Mouse (Mus musculus): ENCODE data around the gene Plpp1. TPM values are rescaled to one million over a fixed set of nuclear protein-coding genes. Genes with fewer than 3 reads are reported as not detected.
A peak's percentile ranks its signal among the peaks of the same experiment; 100 is the strongest.

The Plpp1 gene
- polyA plus RNA-seq, 1 experiment from 2014 or later = 66.1 TPM

DNA sequence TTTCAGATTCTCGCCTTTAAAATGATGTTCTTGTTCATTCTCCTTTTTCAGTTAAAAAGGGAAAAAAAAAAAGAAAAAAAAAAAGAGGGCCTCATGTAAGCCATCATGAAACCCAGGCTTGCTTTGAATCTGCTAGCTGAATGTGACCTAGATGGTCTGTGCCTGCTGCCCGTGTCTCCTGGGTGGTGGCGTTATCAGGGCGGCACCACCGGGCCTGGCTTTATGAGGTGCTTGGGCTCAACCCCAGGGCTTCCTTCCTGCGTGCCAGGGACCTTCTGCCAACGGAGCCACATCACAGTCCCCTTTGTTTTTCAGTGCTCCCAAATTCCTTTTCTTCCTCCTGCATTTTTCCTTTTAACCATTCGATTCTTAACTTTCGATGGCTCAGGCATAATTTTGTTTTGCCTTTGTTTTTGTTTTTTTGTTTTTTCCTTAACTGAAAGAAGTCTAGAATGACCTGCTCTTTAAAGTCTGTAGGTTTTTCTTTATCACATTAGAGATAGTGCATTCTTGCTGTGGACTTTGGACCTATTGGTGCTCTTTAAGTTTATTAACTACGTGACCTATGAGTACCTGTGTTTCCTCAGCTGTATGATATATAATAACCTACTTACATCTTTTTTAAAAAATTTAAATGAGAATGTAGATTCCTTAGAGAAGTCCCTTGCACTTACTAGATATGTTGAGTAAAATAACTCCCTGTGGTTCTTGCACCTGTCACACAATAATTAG lies 7.5 kb downstream of the Plpp1 start:
- 0 out of 2 replicates have a peak, but pooled peaks cover 5% of the 10 kb centered on the region for H3K4me1 ChIP-seq (ENCODE audit: control insufficient read depth, insufficient read depth, low read length)
- H3K27me3 ChIP-seq (ENCODE audit: control insufficient read depth, insufficient read depth, low read length) = no peaks in the 10 kb centered on the region
- no peaks in the 10 kb centered on the region for H3K9me3 ChIP-seq (ENCODE audit: control insufficient read depth, low read length)
- no peak overlapping the region for H3K27ac ChIP-seq (ENCODE audit: low read depth, low read length)
- H3K36me3 ChIP-seq (ENCODE audit: control insufficient read depth, insufficient read depth, low read length) = peaks cover 7% of the 10 kb centered on the region; the same call in 1 of the 2 replicates
- no peak for ATAC-seq (ENCODE audit: low read depth)
- 79% methylated on average over 10 of the region's 10 CpGs for WGBS
- no peak overlapping the region for H3K9ac ChIP-seq (replicated peaks; ENCODE audit: low read depth, low read length)
- no peak overlapping the region for H3K4me3 ChIP-seq (ENCODE audit: low read depth, low read length)
- no peak overlapping the region for H3K4me2 ChIP-seq (ENCODE audit: low read depth, low read length)

DNA sequence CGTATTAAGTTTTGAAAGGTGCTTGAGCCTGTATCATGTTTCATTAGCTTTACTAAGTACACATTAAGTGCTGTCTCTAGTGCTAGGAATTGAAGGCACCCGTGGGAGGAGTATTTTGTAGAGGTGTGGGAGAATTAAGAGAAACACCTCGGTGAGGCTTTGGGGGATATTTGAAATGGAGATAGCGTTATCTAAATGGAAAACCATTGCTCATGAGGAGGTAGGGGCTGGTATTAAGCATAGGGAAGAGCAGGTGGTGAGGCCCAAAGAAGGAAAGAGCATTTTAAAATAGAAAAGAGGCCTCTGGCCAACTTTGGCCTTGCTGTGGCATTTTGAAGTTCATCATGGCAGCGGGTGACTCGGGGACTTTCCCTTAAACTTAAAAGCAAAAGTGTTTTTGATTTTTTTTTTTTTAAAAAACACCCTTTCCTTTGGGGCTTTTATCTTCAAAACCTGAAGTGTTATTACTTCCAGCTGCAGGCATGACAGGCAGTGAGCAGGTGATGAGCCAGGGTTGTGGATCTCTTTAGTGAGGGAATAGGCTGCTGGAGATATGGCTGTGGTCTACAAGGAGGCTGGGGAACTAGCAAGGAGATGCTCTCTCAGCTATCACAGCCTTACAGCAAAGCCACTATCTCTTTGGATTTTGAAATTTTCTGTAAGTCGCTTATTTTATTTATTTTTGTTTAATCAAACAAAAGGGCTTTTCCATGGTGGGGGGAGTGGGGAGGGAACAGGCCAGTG lies 9.1 kb downstream of the Plpp1 start:
- peaks cover 7% of the 10 kb centered on the region; the same call in 1 of the 2 replicates for H3K36me3 ChIP-seq (ENCODE audit: control insufficient read depth, insufficient read depth, low read length)

DNA sequence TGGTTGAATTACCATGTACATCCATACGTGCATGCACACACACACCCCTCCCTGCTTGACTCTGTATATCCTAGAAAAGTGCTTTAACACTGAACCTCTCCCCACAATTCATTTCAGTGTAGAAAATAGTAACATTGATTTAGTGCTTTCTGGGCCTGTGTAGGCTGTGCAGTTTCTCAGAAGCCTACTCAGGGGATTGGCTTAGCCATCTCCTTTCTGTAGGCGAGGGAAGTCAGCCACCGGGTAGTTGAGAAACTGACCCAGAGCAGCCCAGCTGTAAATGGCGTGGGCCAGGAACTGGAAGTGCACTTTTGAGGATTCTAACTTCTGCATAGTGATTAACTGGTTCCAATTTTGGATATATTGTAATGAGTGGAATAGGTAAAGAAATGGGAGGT lies 9.7 kb downstream of the Plpp1 start:
- no peaks in the 10 kb centered on the region for H3K27me3 ChIP-seq (ENCODE audit: control insufficient read depth, insufficient read depth, low read length)
- H3K4me2 ChIP-seq (ENCODE audit: low read depth, low read length) = no peak overlapping the region
- peaks cover 7% of the 10 kb centered on the region; the same call in 1 of the 2 replicates for H3K36me3 ChIP-seq (ENCODE audit: control insufficient read depth, insufficient read depth, low read length)
- H3K27ac ChIP-seq (ENCODE audit: low read depth, low read length) = no peak overlapping the region
- no peaks in the 10 kb centered on the region for H3K9me3 ChIP-seq (ENCODE audit: control insufficient read depth, low read length)
- no peaks in the 10 kb centered on the region for H3K4me1 ChIP-seq (ENCODE audit: control insufficient read depth, insufficient read depth, low read length)
- H3K9ac ChIP-seq (replicated peaks; ENCODE audit: low read depth, low read length) = no peak overlapping the region
- ATAC-seq (ENCODE audit: low read depth) = no peak
- 60% methylated on average over 4 of the region's 4 CpGs for WGBS
- H3K4me3 ChIP-seq (ENCODE audit: low read depth, low read length) = no peak overlapping the region

More for the DNA sequence above, 9.1 kb downstream of the Plpp1 start:
- Histone ChIP-seq H3K4me3 (ENCODE audit: low read depth, low read length) (no peak overlapping the region), H3K4me1 (ENCODE audit: control insufficient read depth, insufficient read depth, low read length) (no peaks in the 10 kb centered on the region), H3K27ac (ENCODE audit: low read depth, low read length) (no peak overlapping the region), H3K9ac (replicated peaks; ENCODE audit: low read depth, low read length) (no peak overlapping the region), H3K4me2 (ENCODE audit: low read depth, low read length) (no peak overlapping the region), H3K9me3 (ENCODE audit: control insufficient read depth, low read length) (no peaks in the 10 kb centered on the region), H3K27me3 (ENCODE audit: control insufficient read depth, insufficient read depth, low read length) (no peaks in the 10 kb centered on the region)
- ATAC-seq (ENCODE audit: low read depth) = no peak
- WGBS = 80% methylated on average over 7 of the region's 7 CpGs

DNA sequence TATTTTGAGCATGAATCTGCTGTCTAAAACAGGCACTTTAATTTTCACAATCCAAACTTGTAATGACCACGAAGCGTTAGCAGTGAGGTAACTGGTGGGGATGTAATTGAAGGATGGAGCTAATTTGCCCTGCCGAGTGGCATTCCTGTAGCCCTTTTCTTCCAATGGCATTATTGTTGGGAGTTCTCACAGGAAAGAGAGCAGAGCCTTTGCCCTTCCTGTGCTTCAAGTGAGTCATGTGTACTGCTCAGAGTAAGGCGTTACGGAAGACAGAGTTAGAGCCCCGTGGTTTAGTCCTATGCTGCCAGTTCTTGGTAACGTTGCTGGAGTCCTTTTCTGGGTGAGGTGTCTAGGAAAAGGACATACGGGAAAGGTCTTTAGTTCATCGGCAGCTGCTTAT lies 10.2 kb downstream of the Plpp1 start:
- H3K4me2 ChIP-seq (ENCODE audit: low read depth, low read length) = no peak overlapping the region
- H3K4me3 ChIP-seq (ENCODE audit: low read depth, low read length) = no peak overlapping the region
- peaks cover 3% of the 10 kb centered on the region; the same call in 1 of the 2 replicates for H3K36me3 ChIP-seq (ENCODE audit: control insufficient read depth, insufficient read depth, low read length)
- H3K27ac ChIP-seq (ENCODE audit: low read depth, low read length) = no peak overlapping the region
- H3K9ac ChIP-seq (replicated peaks; ENCODE audit: low read depth, low read length) = no peak overlapping the region
- no peaks in the 10 kb centered on the region for H3K27me3 ChIP-seq (ENCODE audit: control insufficient read depth, insufficient read depth, low read length)
- H3K9me3 ChIP-seq (ENCODE audit: control insufficient read depth, low read length) = no peaks in the 10 kb centered on the region
- ATAC-seq (ENCODE audit: low read depth) = peak; percentile 38; the same call in 1 of the 2 replicates
- no peaks in the 10 kb centered on the region for H3K4me1 ChIP-seq (ENCODE audit: control insufficient read depth, insufficient read depth, low read length)
- 34% methylated on average over 9 of the region's 9 CpGs for WGBS

DNA sequence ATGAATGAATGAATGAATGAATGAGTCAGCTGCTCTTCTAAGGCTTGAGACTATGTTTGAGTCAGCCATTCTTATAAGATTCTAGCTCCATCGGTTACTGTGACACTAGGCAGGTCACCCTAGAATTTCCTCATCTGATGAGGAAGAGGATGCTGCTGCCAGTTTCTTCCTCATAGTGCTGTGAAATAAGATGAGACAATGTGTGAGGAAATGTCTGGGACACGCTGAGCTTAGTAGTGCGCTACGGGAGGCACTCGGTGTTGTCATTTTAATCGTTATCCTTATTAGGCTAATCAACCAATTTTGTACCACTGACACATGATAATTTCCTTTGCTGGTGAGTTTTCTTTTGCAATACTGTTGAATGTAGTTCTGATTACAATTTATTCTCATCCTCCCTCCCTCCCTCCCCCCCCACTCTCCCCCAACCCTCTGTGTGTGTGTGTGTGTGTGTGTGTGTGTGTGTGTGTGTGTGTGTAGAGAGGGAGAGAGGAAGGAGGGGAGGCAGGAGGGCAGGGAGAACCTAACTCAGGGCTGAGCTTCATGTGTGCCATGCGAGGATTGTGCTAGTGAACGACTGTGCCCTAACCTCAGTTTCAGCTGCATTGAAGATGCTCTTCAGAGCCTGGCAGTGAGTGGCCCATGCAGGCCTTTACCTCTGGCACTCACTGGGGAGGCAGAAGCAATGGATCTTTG lies 11.3 kb downstream of the Plpp1 start:
- ATAC-seq (ENCODE audit: low read depth) = peak; percentile 41; the same call in 1 of the 2 replicates

DNA sequence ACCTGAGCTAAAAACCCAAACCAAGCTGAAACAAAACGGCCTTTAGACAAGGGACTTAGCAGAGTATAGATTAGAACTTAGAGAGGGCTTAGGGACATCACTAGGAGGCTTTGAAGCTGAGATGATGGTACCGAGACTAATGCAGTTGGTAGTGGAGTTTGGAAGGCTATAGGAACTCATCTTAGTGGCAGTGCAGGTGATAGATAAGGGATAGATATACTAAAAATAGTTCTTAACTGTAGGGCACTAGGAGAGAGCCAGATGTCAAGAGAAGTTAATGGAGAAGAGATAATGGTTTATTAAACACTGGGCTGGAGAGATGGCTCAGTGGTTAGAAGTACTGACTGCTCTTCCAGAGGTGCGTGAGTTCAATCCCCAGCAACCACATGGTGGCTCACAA lies 15.4 kb downstream of the Plpp1 start:
- H3K27ac ChIP-seq (ENCODE audit: low read depth, low read length) = no peak overlapping the region
- no peak overlapping the region for H3K4me3 ChIP-seq (ENCODE audit: low read depth, low read length)
- ATAC-seq (ENCODE audit: low read depth) = no peak
- no peak overlapping the region for H3K9ac ChIP-seq (replicated peaks; ENCODE audit: low read depth, low read length)
- H3K36me3 ChIP-seq (ENCODE audit: control insufficient read depth, insufficient read depth, low read length) = no peaks in the 10 kb centered on the region
- WGBS = 93% methylated on average over 3 of the region's 3 CpGs
- no peaks in the 10 kb centered on the region for H3K9me3 ChIP-seq (ENCODE audit: control insufficient read depth, low read length)
- H3K4me2 ChIP-seq (ENCODE audit: low read depth, low read length) = no peak overlapping the region
- no peaks in the 10 kb centered on the region for H3K27me3 ChIP-seq (ENCODE audit: control insufficient read depth, insufficient read depth, low read length)
- no peaks in the 10 kb centered on the region for H3K4me1 ChIP-seq (ENCODE audit: control insufficient read depth, insufficient read depth, low read length)

More for the DNA sequence above, 11.3 kb downstream of the Plpp1 start:
- no peaks in the 10 kb centered on the region for H3K4me1 ChIP-seq (ENCODE audit: control insufficient read depth, insufficient read depth, low read length)
- no peaks in the 10 kb centered on the region for H3K36me3 ChIP-seq (ENCODE audit: control insufficient read depth, insufficient read depth, low read length)
- no peak overlapping the region for H3K4me3 ChIP-seq (ENCODE audit: low read depth, low read length)
- no peak overlapping the region for H3K4me2 ChIP-seq (ENCODE audit: low read depth, low read length)
- H3K27ac ChIP-seq (ENCODE audit: low read depth, low read length) = no peak overlapping the region
- H3K9ac ChIP-seq (replicated peaks; ENCODE audit: low read depth, low read length) = no peak overlapping the region
- 83% methylated on average over 8 of the region's 8 CpGs for WGBS
- no peaks in the 10 kb centered on the region for H3K9me3 ChIP-seq (ENCODE audit: control insufficient read depth, low read length)
- no peaks in the 10 kb centered on the region for H3K27me3 ChIP-seq (ENCODE audit: control insufficient read depth, insufficient read depth, low read length)

DNA sequence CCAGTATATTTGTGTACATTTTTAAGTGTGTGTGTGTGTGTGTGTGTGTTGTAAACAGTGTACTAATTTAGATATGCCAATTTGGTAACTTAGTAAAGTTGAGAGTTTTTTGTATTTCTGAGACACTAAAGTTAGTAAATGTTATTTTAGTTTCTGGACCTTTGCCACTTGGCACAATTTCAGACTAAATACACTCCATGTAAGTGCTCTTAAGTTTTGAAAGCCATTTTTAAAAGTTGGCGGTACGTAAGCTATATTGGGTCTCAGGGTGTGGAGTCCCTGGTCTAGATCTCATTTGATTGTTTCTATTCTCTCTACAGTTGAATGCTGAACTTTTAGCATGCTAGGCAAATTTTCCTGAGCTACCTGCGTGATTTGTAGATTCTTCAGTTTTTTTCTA lies 17.5 kb downstream of the Plpp1 start:
- H3K27me3 ChIP-seq (ENCODE audit: control insufficient read depth, insufficient read depth, low read length) = no peaks in the 10 kb centered on the region
- no peak overlapping the region for H3K4me2 ChIP-seq (ENCODE audit: low read depth, low read length)
- H3K27ac ChIP-seq (ENCODE audit: low read depth, low read length) = no peak overlapping the region
- no peaks in the 10 kb centered on the region for H3K9me3 ChIP-seq (ENCODE audit: control insufficient read depth, low read length)
- 90% methylated on average over 3 of the region's 3 CpGs for WGBS
- H3K4me1 ChIP-seq (ENCODE audit: control insufficient read depth, insufficient read depth, low read length) = no peaks in the 10 kb centered on the region
- H3K36me3 ChIP-seq (ENCODE audit: control insufficient read depth, insufficient read depth, low read length) = no peaks in the 10 kb centered on the region
- no peak overlapping the region for H3K4me3 ChIP-seq (ENCODE audit: low read depth, low read length)
- no peak overlapping the region for H3K9ac ChIP-seq (replicated peaks; ENCODE audit: low read depth, low read length)
- no peak for ATAC-seq (ENCODE audit: low read depth)

DNA sequence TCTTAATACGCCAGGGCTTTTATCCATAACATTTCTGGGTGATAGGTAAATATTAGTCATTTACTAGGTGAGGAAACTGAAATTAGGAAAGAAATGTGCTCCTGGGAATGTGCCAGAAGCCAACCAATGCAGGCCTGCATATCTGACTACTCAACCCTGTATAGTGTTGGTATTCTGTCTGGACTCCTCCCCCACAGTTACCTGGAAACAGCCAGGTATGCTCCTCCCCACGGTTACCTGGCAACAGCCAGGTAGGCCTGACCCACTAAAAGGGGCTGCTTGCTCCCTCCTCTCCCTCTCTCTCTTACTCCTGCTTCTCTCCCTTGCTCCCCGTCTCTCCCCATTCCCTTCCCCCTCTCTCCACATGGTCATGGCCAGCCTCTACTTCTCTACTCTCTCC lies 21.8 kb downstream of the Plpp1 start:
- Histone ChIP-seq H3K4me3 (ENCODE audit: low read depth, low read length) (no peak overlapping the region), H3K4me1 (ENCODE audit: control insufficient read depth, insufficient read depth, low read length) (no peaks in the 10 kb centered on the region), H3K9ac (replicated peaks; ENCODE audit: low read depth, low read length) (no peak overlapping the region), H3K27me3 (ENCODE audit: control insufficient read depth, insufficient read depth, low read length) (no peaks in the 10 kb centered on the region), H3K36me3 (ENCODE audit: control insufficient read depth, insufficient read depth, low read length) (no peaks in the 10 kb centered on the region), H3K27ac (ENCODE audit: low read depth, low read length) (no peak overlapping the region), H3K9me3 (ENCODE audit: control insufficient read depth, low read length) (no peaks in the 10 kb centered on the region), H3K4me2 (ENCODE audit: low read depth, low read length) (no peak overlapping the region)
- ATAC-seq (ENCODE audit: low read depth) = no peak
- WGBS = 91% methylated on average over 3 of the region's 3 CpGs
